ENCODE assay signal across 8 mouse cellular contexts in the genomic region with DNA sequence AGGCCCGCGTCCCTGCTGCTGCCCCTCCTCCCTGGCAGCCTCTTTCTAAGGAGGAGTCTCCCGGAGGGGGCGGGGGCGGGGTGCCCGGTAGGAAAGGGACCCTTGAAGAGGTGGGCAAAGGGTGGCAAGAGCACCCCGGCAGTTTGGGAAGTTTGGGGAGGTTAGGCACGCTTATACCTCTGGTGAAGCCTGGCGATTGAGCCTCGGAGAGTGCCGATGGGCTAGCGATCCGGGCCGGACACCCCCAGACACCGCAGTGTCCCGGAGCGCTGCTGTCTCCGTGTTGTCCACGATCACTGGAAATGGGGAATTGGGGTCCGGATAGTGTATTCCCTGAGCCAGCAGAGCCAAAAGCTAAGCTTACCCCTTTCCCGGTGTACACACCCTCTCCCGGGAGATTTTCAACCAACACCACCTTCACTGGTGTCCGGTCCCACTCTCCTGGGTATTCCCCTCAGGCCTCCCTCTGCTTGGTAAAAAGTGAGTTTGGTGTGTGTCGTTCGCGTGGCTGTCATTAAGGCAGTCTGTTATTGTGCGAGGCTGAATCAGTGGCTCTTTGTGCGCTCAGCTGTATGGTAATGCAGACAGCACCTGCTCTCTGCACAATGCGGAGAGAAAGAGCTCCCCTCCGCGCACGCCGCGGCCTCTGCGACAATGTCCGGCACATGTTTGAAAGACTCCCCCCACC. TPM values are rescaled to one million over a fixed set of nuclear protein-coding genes. Genes with fewer than 3 reads are reported as not detected.
DNase-seq lines count a peak whose midpoint lies in the region; ATAC-seq and TF ChIP-seq lines count a peak whose summit lies in the region.

Dll1 (minus strand) TSS at position 379 of the 688 bp plus-strand sequence.

- no peak for TF ChIP-seq POLR2A in testis, adult 2 months (IDR thresholded peaks at IDR 0.05; ENCODE audit: control insufficient read depth, low read depth, low read length)

- H3K9me3 ChIP-seq in forebrain, embryonic 15.5 days, result no peaks in the 10 kb centered on the region
- H3K9me3 ChIP-seq in intestine, embryonic 16.5 days (ENCODE audit: control insufficient read depth, low read length), result no peaks in the 10 kb centered on the region
- H3K9me3 ChIP-seq in midbrain, postnatal 0 days (ENCODE audit: low read length), result no peaks in the 10 kb centered on the region

- peak within 1 kb of the TSS; percentile 90 for H3K9ac ChIP-seq in forebrain, embryonic 15.5 days (replicated peaks)
- H3K9ac ChIP-seq in intestine, embryonic 16.5 days (ENCODE audit: low read depth, low read length), result peak within 1 kb of the TSS; percentile 84
- H3K9ac ChIP-seq in midbrain, postnatal 0 days (replicated peaks; ENCODE audit: low read length, poor library complexity, severe bottlenecking), result peak within 1 kb of the TSS; percentile 85

- peaks cover 29% of the 10 kb centered on the region for H3K4me1 ChIP-seq in testis, adult 2 months (ENCODE audit: control insufficient read depth, insufficient read depth, low read length)
- peaks cover 82% of the 10 kb centered on the region for H3K4me1 ChIP-seq in forebrain, embryonic 15.5 days
- H3K4me1 ChIP-seq in intestine, embryonic 16.5 days (ENCODE audit: control insufficient read depth, insufficient read depth, low read length), result peaks cover 44% of the 10 kb centered on the region
- peaks cover 32% of the 10 kb centered on the region for H3K4me1 ChIP-seq in midbrain, postnatal 0 days (ENCODE audit: insufficient read depth, low read length)

- H3K4me2 ChIP-seq in forebrain, embryonic 15.5 days (replicated peaks), result peak within 1 kb of the TSS; percentile 66
- peak within 1 kb of the TSS; percentile 97 for H3K4me2 ChIP-seq in intestine, embryonic 16.5 days (ENCODE audit: low read depth, low read length)
- H3K4me2 ChIP-seq in midbrain, postnatal 0 days (ENCODE audit: low read depth, low read length, poor library complexity, severe bottlenecking), result peak within 1 kb of the TSS; percentile 92

- no peak within 1 kb of the TSS for H3K27ac ChIP-seq in testis, adult 2 months (ENCODE audit: control insufficient read depth, insufficient read depth, low read depth, low read length)
- H3K27ac ChIP-seq in forebrain, embryonic 15.5 days (replicated peaks), result peak within 1 kb of the TSS; percentile 96
- peak within 1 kb of the TSS; percentile 86 for H3K27ac ChIP-seq in intestine, embryonic 16.5 days (ENCODE audit: low read length)
- peak within 1 kb of the TSS; percentile 94 for H3K27ac ChIP-seq in midbrain, postnatal 0 days (ENCODE audit: low read depth, low read length)

- TF ChIP-seq CTCF in testis, adult 2 months (IDR thresholded peaks at IDR 0.05; ENCODE audit: control insufficient read depth, insufficient read depth, insufficient replicate concordance, low read depth, low read length), result no peak
- TF ChIP-seq CTCF in midbrain, postnatal 0 days (IDR thresholded peaks at IDR 0.05), result peak; percentile 23; the same call in 1 of the 2 replicates

- ATAC-seq in forebrain, embryonic 15.5 days (replicated peaks), result peak; percentile 52
- no peak; the same call in 1 of the 2 replicates for ATAC-seq in intestine, embryonic 16.5 days
- peak; percentile 48 for ATAC-seq in midbrain, postnatal 0 days (ENCODE audit: low FRiP score)

- no peaks in the 10 kb centered on the region for H3K36me3 ChIP-seq in testis, adult 2 months (ENCODE audit: control insufficient read depth, insufficient read depth, low read length)
- H3K36me3 ChIP-seq in forebrain, embryonic 15.5 days, result no peaks in the 10 kb centered on the region
- no peaks in the 10 kb centered on the region for H3K36me3 ChIP-seq in intestine, embryonic 16.5 days (ENCODE audit: control insufficient read depth, insufficient read depth, low read length)
- H3K36me3 ChIP-seq in midbrain, postnatal 0 days (ENCODE audit: insufficient read depth, low read length), result no peaks in the 10 kb centered on the region

- DNase-seq in heart, adult 11 months, result peak; percentile 95
- DNase-seq in heart, postnatal 25 days (ENCODE audit: low spot score), result no peak
- no peak for DNase-seq in testis, postnatal 10 days (ENCODE audit: low spot score)
- peak; percentile 76 for DNase-seq in midbrain, postnatal 0 days (ENCODE audit: low spot score)
- DNase-seq in thymus, postnatal 14 days, result no peak

- H3K4me3 ChIP-seq in testis, adult 2 months (ENCODE audit: control insufficient read depth, low read depth, low read length), result peak within 1 kb of the TSS; percentile 72
- H3K4me3 ChIP-seq in forebrain, embryonic 15.5 days, result peak within 1 kb of the TSS; percentile 91
- peak within 1 kb of the TSS; percentile 76 for H3K4me3 ChIP-seq in intestine, embryonic 16.5 days (ENCODE audit: low read length)
- peak within 1 kb of the TSS; percentile 73 for H3K4me3 ChIP-seq in midbrain, postnatal 0 days (ENCODE audit: low read depth, low read length)

- intact Hi-C loops in heart, postnatal 25 days (cut with DNase I), result loop anchor here (2.0 kb wide), 1 partner anchor 88 kb away; no protein-coding TSS in a partner anchor

- under 1% methylated on average over 36 of the region's 36 CpGs for WGBS in forebrain, embryonic 15.5 days
- 2% methylated on average over 36 of the region's 36 CpGs for WGBS in intestine, embryonic 16.5 days
- WGBS in midbrain, postnatal 0 days, result 1% methylated on average over 36 of the region's 36 CpGs

- H3K27me3 ChIP-seq in testis, adult 2 months (ENCODE audit: control insufficient read depth, insufficient read depth, low read length), result peaks cover 2% of the 10 kb centered on the region; the same call in 1 of the 2 replicates
- H3K27me3 ChIP-seq in forebrain, embryonic 15.5 days, result no peaks in the 10 kb centered on the region
- H3K27me3 ChIP-seq in intestine, embryonic 16.5 days (replicated peaks; ENCODE audit: control insufficient read depth, insufficient read depth, low read length), result peaks cover 4% of the 10 kb centered on the region
- 0 out of 2 replicates have a peak, but pooled peaks cover 4% of the 10 kb centered on the region for H3K27me3 ChIP-seq in midbrain, postnatal 0 days (ENCODE audit: insufficient read depth, low read length)

RNA-seq across cellular contexts. Expression of gene Dll1, which starts in this region (rescaled TPM):
- total RNA-seq in heart, postnatal 25 days (2021), result 1 to 10 TPM; 6.1 TPM
- 0.78 and 1.2 TPM in 2 replicates for polyA plus RNA-seq in testis, adult 2 months (2012; rRNA removed)
- 34.6 and 35.9 TPM in 2 replicates for polyA plus RNA-seq in forebrain, embryonic 15.5 days (2015; fragmentation: Nextera tagmentation; extraction: Ambion mirVana)
- 24.2 and 25.4 TPM in 2 replicates for polyA plus RNA-seq in intestine, embryonic 16.5 days (2015; fragmentation: Nextera tagmentation; extraction: Ambion mirVana)
- 20.9 and 42.7 TPM in 2 replicates for total RNA-seq in midbrain, postnatal 0 days (2014; rRNA removed)
- 10.2 and 11.6 TPM in 2 replicates for polyA plus RNA-seq in midbrain, postnatal 0 days (2015; fragmentation: Nextera tagmentation; extraction: Ambion mirVana)

Comparison
In these comparisons a context has a peak if more than half of its experiments do, and no peak if none do; other contexts are left out.
1. DNase-seq: peak in heart, adult 11 months (single experiment) and midbrain, postnatal 0 days (single experiment); none in heart, postnatal 25 days (single experiment), testis, postnatal 10 days (single experiment) and thymus, postnatal 14 days (single experiment).
2. Peak in every context shown above with its lines, with median percentiles within 50 percentile points of each other: H3K4me3 ChIP-seq, H3K4me2 ChIP-seq and H3K9ac ChIP-seq.